Mouse (Mus musculus) erythroblast, embryonic 14.5 days (primary cell): ENCODE data around the gene Mum1.

ENCODE experiments used
- GATA1 ChIP-seq: IDR thresholded peaks from 2 replicates; pipeline ENCODE4 v1.6.1; 2012; ENCODE audit warnings: low read length, inconsistent platforms, mixed read lengths
- TAL1 ChIP-seq: IDR thresholded peaks from 3 replicates; pipeline ENCODE4 v1.6.1; 2012; ENCODE audit warnings: low read length, inconsistent platforms, mixed read lengths

DNA sequence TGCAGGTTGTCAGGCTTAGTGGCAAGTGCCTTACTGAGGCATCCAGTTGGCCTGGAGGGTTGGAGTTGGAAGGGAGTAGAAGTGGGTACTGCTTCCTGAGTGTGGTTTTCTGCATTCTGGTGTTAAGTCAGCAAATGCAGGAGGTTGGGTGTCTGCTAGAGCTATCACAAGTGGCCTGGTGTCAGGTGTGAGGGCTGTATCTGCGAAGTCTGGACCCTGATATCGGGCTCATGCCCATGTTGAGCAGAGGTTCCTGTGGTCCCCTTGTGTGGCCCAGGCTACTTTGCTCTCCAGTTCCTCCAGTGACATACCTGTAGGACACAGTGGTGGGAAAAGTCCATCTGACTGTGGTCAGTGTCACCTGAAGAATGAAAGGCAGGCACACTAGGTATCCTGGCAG is 43.9 kb downstream of the Mum1 start:
- no peak for TF ChIP-seq TAL1
- TF ChIP-seq GATA1, result no peak
